Mouse (Mus musculus) adrenal gland, postnatal 25 days (tissue): ENCODE measurements around the gene 2310033P09Rik. TPM values are rescaled to one million over a fixed set of nuclear protein-coding genes. Genes with fewer than 3 reads are reported as not detected.

ENCODE experiments used
- DNase-seq: peaks from one replicate; pipeline ENCODE4 v3.0.0; 2021; ENCODE audit warnings: mixed read lengths
- long read RNA-seq: library from polyadenylated mRNA; stranded (forward); transcript quantifications from one replicate; pipeline ENCODE4 v2.0.0, GENCODE M21; 2021
- total RNA-seq: library from RNA; stranded (reverse); gene quantifications from 2 replicates; pipeline ENCODE4 v1.2.3, GENCODE M21; 2021

Gene 2310033P09Rik
- 32.4 and 36.6 TPM in 2 replicates for total RNA-seq
- long read RNA-seq, transcript 2310033P09Rik-201 (7 exons, 1,285 nt) = major isoform, 16 of 37 reads
- long read RNA-seq, partial matches to known transcripts = 15 of 37 reads
- long read RNA-seq, other reads (novel, unspliced or antisense) = 6 of 37 reads

DNA sequence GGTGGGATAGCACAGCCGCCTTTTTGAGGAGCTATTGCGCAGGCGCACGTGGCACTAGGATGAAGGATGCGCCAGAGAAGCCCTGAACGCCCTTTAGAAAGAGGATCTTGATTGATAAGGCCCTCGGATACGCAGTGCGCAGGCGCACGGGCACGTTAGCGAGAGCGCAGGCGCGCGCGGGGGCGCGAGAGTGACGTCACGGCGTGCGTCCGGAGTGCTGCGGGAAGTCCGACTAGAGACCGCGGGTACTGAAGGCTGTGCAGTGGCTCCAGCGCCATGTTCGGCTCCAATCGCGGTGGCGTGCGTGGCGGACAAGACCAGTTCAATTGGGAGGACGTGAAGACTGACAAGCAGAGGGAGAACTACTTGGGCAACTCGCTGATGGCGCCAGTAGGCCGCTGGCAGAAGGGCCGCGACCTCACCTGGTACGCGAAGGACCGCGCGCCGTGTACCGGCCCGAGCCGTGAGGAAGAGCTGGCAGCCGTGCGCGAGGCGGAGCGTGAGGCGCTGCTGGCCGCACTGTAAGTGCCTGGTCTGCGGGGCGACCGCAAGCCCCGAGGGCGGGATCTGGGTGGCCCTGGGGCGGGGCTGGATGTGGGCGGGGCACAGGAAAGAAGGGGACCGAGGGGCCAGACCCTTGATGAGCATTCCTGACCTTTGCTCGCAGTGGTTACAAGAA is at the start of gene 2310033P09Rik:
Gene 2310033P09Rik (plus strand): TSS at position 169 of the 679 bp plus-strand sequence.
- DNase-seq = peak; percentile 92

DNA sequence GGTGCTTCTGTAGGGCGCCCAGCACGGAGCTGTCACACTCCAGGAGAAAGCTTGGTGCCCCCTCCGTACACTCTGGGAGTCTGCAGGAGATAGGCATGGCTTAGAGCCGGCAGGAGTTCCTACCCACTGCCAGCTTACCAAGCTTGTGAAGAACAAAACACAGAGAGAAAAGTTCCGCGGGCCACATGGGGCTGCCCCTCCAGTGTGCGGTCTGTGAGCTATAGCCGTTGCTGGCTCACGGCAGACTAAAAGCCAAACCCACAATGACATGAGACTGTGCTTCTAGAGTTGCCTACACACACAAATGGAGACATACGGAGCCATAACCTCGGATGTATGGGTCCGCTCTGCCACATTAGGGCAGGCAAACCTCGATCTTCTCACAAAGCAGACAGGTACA is 49.0 kb upstream of the 2310033P09Rik start:
- DNase-seq = no peak

DNA sequence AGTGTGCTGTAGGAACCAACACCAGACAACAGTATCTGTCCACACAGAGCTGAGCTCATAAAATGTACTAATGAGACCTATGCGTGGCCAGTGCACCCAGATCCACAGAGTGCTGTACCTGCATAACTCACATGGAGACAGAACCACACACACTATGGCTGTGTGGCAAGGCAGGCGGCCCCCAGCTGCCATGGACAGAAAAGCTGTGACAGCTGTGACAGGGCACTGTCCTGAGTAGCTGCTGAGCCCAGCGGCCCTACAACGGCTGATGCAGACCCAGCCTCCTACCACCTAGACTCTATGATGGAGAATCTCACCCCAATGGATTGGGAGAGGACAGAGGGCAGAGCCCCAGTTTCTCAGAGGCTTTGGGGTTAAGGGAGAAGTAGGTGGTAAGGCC is 48.6 kb upstream of the 2310033P09Rik start:
- DNase-seq = no peak

DNA sequence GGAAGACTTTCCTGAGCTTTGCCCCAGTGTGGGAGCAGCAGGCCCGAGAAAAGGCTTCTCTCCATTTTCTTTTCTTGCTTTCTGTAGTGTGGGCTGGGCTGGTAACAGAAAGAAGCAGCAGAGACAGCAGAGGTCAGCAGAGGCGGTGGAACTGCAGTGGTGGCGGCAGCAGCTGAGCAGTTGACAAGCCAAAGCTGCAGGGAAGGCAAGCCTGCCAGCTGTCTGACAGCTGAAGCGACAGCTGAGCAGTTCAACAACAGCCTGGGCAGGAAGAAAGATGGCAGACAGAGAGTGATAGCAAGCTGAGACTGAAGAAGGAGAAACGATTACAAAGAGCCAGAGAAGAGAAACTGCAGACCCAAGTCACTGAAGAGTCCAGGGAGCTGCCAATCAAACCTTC is 46.7 kb upstream of the 2310033P09Rik start:
- DNase-seq = no peak

DNA sequence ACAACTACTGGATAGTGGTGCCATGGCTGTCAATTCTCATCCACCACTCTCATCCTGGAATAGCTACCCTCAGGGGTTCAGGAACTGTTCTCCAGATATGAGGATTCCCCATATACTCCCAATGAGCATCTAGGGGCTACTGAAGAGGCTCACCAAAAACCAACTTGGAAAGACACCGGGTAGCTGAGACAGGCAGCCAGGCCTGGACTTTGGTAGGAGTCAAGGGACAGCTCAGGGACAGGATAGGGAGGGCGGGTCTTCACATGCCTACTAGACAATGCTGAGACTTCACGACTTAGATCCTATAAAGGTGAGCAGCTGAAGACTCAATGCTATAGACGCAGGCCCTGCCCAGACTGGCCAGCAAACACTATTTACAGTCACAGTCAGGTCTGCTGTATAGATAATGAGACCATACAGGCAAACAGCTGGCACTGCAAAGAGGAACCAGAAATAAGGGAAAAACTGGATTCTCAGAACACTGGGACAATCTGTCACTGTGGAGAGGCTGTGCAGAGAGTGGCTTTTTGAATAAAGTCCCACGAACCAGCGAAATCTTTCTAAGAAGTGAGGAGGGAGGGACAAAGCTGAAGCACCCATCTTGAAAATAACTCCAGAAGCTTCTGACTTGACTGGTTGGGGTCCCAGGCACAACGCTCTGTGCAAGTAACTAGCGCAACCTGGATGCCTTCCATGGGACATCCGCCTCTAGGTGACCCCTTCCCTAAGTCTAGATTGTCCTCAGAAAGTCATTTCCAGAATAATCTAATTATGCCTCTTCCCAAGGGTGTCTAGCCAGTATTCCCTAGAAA is 45.5 kb upstream of the 2310033P09Rik start:
- DNase-seq = no peak

DNA sequence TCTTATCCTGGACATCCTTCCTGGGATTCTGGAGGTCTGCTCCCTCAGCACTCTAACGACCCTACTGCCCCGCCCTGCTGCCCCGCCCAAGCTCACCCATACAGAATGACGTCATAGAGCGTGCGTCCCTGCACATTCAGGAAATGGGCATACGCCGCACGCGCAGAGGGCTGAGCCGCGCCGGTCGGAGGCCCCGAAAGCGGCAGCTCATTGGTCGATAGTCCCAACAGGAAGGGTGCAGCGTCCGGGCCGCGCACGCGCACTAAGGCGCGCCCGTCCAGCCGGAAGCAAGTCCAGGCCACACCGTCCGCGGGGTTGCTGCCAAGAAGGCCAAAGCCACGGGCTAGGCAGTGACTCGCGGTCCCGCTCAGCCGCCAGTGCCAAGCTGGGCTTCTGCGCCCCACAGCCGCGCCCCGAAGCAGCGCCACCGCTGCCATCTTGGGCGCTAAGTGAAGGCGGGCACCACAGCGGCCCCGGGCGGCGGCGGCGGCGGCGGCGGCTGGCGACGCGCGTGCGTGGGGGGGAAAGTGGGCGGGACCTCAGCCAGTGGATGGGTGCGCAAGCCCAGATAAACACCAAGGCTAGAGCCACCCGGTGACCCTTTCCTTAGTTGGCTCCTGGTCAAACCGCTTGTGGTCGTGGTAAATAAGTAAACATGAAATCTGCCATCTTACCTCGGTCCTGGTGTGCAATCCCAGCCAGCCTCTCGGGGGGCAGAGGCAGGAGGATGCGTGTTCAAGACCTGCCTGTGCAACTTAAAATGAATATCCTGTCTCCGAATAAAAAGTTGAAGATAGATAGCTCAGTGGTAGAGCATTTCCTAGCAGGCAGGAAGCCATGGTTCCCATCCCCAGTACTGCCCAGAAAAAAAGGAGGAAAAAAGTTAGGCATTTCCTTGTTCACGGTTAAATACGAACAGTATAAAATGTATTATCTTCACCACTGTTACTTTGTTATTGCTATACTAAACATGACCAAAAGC is 44.6 kb upstream of the 2310033P09Rik start, which contains the start of gene Iba57:
Gene Iba57 (minus strand): TSS at position 485 of the 982 bp plus-strand sequence.
- DNase-seq = peak; percentile 97

DNA sequence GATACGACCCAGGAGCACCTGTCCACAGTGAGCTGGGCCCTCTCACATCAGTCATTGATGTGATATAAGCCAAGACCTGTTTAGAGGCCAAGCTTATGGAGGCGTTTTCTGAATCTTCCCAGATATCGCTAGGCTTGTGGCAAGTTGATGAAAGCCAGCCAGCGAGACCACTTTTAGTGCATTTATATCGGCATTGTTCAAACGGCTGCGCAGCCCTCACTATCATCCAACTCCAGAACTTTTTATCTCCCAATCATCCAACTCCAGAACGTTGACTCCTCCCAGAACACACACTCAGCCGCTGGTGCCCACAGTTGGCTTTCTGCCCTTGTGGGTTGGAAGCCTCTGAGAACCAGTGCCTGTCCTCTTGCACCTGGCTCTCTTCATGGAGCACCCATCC is 43.7 kb upstream of the 2310033P09Rik start:
- DNase-seq = no peak

DNA sequence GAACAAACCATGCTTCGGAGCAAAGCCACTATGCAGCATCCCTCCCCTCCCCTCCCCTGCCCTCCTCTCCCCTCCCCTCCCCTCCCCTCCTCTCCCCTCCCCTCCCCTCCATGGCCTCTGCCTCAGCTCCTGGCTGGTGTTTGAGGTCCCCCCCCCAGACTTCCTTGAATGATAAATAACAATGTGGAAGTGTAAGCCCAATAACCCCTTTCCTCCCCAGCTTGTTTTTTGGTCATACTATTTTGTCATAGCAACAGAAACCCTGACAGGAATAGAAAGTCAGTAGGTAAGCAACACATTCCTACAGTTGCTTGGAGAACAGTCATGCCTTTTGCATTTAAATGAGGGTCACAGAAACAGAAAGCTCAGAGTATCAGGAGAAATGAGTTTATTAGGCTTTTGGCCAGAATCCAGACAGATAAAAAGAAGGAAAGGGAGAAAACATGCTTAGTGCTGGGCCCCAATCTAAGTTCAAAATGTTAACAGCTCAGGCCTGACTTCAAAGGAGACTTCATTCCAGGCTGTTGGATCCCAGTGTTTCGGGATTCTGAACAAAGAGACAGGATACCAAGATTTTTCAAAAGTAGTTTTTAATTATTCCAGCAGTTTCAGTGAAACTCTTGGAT is 42.4 kb upstream of the 2310033P09Rik start:
- DNase-seq = no peak

DNA sequence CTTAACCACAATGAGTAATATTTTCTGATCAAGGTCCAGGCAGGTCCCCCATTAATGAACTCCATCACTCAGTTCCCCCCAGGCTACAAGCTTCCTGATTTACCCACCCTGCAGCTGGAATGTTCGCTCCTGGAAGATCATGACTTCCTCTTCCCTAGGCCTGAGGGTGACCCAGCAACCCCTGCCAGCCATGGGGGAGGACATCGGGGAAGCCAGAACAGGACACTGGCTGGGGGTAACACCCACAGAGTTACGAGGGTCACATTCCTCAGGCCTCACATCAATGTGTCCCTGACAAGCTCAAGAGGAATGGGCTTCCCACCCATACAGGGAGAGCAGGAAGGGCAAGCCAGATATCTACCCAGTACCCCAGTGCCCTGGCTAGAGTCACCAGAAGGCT is 38.3 kb upstream of the 2310033P09Rik start:
- no peak for DNase-seq

DNA sequence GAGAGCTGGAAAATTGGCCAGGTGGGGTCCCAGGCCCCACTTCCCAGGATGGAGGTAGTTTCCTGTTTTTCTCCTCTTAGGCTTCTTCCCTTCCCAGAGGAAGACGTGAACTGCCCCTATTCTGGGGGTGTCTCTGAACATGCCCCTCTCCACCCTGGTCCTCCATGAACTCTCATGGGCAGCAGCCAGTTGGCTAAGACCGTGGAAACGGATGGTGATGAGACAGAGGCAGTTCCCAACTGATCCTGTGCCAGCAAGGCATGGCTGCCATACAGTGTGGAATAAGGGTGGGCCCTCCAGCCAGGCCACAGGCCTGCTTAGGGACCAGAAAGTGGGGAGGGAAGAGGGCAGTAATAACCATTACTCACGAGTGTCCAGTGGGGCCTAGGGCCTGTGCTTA is 37.6 kb upstream of the 2310033P09Rik start:
- DNase-seq = no peak

DNA sequence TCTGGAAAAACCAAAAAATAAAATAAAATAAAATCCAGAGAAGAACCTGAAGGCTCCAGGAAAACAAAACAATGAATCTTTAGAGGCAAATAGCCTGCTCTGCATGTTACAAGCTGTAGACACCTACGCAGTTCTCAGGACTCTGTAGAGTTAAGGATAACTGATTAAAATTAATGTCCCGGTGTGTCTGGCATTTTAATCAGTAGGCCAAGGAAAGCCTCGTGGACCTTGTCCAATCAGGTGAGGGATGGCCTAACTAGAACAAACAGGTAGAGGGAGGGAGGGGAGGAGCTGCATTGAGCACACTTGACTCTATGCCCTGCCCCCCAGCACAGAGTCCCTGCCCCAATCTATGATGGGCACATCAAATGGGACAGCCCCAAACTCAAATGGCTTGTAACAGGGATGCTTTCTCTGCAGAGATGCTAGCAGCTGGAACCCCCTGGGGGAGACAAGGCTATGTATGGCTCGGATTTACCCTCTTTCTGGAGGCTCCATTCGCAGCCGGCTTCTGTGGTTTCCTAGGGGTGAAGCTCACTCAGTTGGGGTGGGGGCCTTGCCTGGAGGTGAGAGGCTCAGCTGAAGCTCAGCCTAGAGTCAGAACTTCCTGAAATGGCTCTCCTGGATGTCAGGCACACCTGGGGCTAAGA is 33.8 kb upstream of the 2310033P09Rik start:
- no peak for DNase-seq

DNA sequence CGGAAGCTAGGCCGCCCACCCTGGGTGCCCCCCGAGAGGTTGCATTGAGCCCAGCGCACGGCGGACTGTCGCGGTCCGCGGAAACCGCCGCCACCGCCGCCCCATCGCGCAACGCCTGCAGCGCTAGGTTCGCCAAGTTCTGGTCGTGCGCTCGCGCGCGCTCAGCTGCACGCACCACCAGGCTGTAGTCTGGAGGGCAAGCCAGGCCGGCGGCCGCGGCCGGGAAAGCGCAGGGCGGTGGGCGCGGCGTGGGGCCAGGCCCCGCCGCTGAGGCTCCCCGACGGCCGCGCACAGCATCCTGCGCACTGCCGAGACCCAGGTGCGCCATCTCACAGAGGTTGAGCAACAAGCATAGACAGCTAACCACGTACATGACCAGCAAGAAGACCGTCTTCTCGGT is 31.6 kb upstream of the 2310033P09Rik start:
- no peak for DNase-seq

DNA sequence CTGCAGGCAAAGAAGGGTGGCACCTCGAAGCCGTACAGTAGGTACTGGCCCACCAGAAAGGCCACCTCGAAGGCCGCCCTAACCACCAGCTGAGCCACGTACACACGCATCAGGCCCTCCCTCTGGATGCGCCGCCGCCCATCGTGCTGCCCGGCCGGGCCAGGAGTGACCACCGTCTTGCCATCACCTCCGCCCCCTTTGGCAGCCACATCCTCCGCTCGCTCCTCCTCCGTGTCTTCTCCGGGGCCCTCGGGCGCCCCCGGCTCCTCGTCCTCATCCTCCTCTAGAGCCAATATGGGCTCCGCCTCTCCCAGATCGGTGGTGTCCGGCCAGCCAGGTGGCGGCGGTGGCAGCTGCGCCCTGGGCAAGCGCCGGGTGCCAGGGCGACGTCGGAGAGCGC is 31.2 kb upstream of the 2310033P09Rik start:
- DNase-seq = no peak

DNA sequence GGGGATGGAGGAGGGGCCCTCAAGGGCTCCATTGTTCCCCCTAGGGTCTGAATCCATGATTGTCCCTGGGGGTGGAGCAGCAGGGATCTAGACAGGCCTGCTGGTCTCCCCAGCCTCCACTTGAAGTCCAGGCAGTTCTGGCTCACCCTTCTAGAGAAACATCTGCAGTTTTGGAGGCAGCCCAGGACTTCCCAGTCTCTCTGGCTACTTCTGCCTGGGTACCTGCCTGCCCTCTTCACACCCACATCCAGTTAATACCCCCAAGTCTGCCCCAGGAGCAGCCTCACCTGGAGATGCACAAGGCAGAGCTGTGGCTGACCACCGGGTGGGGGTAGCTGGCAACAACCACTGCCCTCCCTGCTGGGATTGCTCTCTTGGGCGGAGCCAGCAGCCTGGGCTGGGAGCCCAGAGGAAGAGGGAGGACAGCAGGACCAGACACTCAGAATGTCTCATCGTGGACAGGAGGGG is 25.2 kb upstream of the 2310033P09Rik start, which contains the start of gene Gjc2:
Gene Gjc2 (minus strand): TSS at position 350 of the 468 bp plus-strand sequence.
- peak; percentile 67 for DNase-seq

DNA sequence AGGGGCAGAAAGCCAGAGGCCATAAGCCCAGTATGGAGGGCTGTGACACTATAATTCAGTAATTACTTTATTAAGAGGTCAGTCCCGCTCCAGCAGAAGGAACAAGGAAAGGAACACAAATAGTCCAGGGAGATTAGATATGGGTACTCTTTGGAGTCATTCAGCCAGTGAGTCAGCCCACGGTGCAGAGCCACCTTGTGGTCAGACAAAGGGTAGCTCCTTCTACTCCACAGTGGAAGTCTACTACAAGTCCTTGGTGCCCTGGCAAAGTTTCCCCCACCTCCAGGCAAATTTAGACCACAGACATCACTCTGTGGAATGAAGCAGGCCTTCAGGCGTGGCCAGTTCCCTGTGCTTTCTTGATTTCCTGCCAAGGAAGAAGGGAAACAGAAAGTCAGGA is 24.3 kb upstream of the 2310033P09Rik start:
- peak; percentile 56 for DNase-seq

DNA sequence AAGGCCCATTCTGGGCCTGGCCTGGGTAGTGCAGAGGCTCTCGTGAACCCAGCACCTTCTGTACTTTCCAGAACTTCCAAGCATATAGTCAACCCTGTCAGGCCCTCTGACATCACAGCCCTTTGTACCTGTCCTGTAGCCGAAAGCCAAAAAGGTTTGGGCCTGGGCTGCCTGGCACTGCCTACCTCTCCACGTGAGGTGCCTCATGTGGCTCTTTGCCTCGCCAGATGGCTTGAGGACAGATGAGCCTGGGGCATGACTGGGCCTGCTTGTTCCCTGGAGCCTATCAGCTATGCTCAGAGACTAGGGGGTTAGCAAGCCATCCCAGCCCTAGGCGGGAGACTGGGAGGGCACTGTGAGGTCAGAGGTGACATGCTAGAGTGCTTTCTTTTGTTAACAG is 22.6 kb upstream of the 2310033P09Rik start:
- no peak for DNase-seq

DNA sequence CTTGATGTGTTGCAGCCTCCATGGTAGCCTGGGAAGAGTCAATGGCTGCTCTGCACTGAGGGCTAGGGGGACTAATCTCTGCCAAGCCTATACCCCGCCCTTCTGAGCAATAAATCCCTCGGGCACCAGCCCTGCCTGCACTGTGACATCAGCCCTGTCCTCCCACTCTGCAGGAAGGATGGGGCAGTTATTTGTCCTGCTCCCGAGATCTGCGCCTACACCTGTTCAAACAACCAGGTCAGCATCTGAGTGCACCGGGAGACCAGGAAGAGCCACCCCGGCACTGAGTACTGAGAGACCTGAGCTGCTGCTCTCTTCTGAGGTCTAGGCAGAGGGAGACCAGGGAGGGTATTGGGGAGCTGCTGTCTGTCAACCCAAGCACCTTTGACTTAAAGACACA is 20.4 kb upstream of the 2310033P09Rik start:
- DNase-seq = no peak

DNA sequence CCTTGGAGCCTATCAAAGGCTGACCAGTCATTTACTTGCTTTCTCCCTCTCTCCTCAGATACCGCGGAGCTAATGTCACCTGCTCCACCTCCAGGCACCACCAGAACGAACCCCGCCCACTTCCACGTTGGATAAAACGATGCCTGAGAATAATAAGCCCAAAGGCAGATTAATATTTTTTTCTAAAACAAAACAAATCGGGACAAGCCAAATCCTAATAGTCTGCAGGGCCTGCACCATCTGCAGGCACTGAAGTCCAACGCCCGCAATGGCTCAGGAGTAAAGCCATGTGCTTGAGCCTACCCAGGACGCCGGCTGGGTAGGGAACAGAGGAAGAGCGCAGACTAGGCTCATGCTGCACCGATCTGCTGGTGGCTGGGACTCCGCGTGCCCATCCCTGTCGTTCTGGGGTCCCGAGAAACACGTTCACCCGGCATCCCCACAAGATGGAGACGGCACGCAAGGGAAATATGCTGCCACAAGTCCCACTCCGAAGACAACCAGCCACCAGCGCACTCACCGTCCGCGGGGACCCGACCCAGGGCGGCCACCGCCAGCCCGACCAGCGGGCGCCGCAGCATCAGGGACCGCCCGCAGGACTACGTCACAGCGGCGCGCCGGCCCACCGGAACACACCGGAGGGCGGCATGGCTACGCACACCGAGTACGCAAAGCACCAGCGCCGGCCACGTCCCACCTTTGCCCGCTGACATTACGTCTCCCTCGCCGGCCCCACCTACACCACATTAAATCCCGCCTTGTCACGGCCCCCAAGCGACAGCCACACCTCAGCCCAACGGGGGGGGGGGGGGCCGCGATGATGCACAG is 16.7 kb upstream of the 2310033P09Rik start:
- peak; percentile 90 for DNase-seq

DNA sequence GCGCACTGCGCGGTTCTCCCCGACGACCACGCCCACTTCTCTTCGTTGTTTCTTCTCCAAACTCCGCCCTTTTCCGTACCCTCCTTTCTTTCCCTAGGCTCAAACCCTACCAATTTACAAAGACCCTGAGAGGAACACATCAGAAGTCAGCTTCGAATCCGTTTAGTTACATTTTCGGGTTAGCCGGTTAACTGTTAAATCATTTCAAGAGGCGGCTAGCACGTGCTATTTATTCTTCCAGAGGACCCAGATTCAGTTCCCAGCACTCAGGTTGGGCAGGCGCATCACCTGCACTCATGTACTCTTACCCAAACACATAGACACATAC is 16.1 kb upstream of the 2310033P09Rik start, which contains the start of gene Guk1:
Gene Guk1 (minus strand): TSS at position 154 of the 328 bp plus-strand sequence.
- DNase-seq = no peak

DNA sequence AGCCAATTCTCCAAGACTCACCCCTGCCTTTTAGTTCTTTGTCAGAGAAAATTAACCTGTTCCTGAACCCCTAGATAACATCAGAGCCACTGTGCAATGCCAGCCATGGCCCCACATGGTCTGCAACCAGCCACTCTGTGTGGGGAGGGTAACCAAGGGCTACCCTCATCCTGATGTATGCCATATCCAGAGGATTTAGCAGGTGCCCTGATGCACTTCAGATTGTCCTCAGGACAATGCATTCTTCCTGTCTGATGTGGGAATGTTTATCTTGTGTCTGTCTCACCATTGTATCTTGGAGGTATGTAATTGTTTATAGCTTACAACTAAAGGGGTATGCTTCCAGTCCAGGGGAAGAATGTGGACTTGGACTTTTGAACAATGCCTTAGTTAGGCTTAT is 11.9 kb upstream of the 2310033P09Rik start:
- no peak for DNase-seq
